Mouse (Mus musculus) forebrain, embryonic 16.5 days (tissue): ENCODE data around the gene Apeh. TPM values are rescaled to one million over a fixed set of nuclear protein-coding genes. Genes with fewer than 3 reads are reported as not detected.
A peak's percentile ranks its signal among the peaks of the same experiment; 100 is the strongest.

ENCODE experiments used
- ATAC-seq: fragments of 200-750 bp; cut with Nextera tagmentation; 2 replicates; pipeline ENCODE4 v1.8.0; 2017; ENCODE audit warnings: mild to moderate bottlenecking, moderate library complexity
- H3K27ac ChIP-seq: fragments of 300-500 bp; sonication (generic); 2 replicates; pipeline ENCODE4 v1.5.1; 2014; ENCODE audit warnings: low read length, control low read depth
- H3K27me3 ChIP-seq: fragments of 300-500 bp; sonication (generic); replicated peaks from 2 replicates; pipeline ENCODE4 v1.6.1; 2014; ENCODE audit warnings: low read length; ENCODE audit not compliant: control insufficient read depth, insufficient read depth
- H3K36me3 ChIP-seq: fragments of 300-500 bp; sonication (generic); 2 replicates; pipeline ENCODE4 v1.6.1; 2014; ENCODE audit not compliant: control insufficient read depth, insufficient read depth
- H3K4me1 ChIP-seq: fragments of 300-500 bp; sonication (generic); replicated peaks from 2 replicates; pipeline ENCODE4 v1.6.1; 2014; ENCODE audit warnings: low read length; ENCODE audit not compliant: control insufficient read depth, insufficient read depth
- H3K4me2 ChIP-seq: fragments of 300-500 bp; sonication (generic); 2 replicates; pipeline ENCODE4 v1.6.1; 2014; ENCODE audit warnings: mild to moderate bottlenecking, low read length, control low read depth
- H3K4me3 ChIP-seq: fragments of 300-500 bp; sonication (generic); replicated peaks from 2 replicates; pipeline ENCODE4 v1.5.1; 2014; ENCODE audit warnings: mild to moderate bottlenecking, low read length, control low read depth
- H3K9ac ChIP-seq: fragments of 300-500 bp; sonication (generic); replicated peaks from 2 replicates; pipeline ENCODE4 v1.6.1; 2014; ENCODE audit warnings: low read depth, low read length, control low read depth
- H3K9me3 ChIP-seq: fragments of 300-500 bp; sonication (generic); 2 replicates; pipeline ENCODE4 v1.6.1; 2016; ENCODE audit warnings: low read length; ENCODE audit not compliant: control insufficient read depth
- WGBS: fragments of 180-500 bp; shearing (Covaris S2); extraction: QIAGEN DNeasy Blood & Tissue Kit; methylation state at CpG from one replicate; pipeline ENCODE4 v1.1.7; 2014; 5-methylcytosine and 5-hydroxymethylcytosine counted together
- polyA plus RNA-seq: library from polyadenylated mRNA; unstranded; fragments of >200 nt; fragmentation: Nextera tagmentation; extraction: Ambion mirVana; gene quantifications from 2 replicates; pipeline ENCODE4 v1.2.1, GENCODE M21; 2015

Apeh gene
- 41.3 and 46.2 TPM in 2 replicates for polyA plus RNA-seq

DNA sequence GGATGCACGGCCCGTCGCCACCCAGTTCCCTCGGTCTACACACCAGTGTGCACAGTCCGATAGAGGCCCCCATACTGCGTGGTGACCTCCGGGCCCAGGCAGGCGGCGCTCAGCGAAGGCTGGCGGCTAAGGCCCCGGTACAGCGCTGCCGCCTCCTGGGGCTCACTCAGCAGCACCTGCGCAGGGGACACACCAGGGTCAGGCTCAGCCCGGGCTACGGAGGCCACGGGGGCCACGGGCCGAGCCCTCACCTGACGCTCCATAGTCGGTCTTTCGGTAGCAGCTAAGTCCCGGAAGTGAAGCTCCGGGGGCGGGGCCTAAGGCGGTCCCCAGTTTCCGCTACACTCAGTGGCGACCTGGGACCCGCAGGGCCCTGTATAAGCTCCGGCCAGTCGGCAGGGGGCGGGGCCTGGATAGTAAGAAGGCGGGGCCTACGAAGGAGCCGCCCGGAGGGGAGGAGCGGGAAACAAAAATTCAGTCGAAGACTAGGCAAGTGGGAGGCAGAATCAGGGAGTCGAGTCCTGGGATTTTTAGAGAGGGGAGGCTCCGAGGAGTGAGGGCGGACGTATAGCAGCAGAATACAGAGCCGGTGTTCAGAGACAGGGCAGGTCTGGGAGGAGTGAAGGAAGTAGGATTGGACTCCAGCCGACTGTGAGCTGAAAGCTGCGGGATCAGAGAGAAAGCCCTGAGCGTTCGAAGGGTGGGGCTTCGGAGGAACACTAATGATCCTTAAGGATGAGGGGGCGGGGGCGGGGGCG is at the start of gene Apeh:
Gene Apeh, minus strand, starts transcription at position 423 of the 758 bp plus-strand sequence.
- no peaks in the 10 kb centered on the region for H3K9me3 ChIP-seq
- H3K4me1 ChIP-seq = peaks cover 16% of the 10 kb centered on the region
- peak within 1 kb of the TSS; percentile 72 for H3K27ac ChIP-seq
- H3K4me3 ChIP-seq = peak within 1 kb of the TSS; percentile 63
- H3K27me3 ChIP-seq = no peaks in the 10 kb centered on the region
- peaks cover 19% of the 10 kb centered on the region for H3K36me3 ChIP-seq
- H3K4me2 ChIP-seq = peak within 1 kb of the TSS; percentile 84
- ATAC-seq = peak; percentile 92
- H3K9ac ChIP-seq = peak within 1 kb of the TSS; percentile 67
- WGBS = under 1% methylated on average over 52 of the region's 52 CpGs

DNA sequence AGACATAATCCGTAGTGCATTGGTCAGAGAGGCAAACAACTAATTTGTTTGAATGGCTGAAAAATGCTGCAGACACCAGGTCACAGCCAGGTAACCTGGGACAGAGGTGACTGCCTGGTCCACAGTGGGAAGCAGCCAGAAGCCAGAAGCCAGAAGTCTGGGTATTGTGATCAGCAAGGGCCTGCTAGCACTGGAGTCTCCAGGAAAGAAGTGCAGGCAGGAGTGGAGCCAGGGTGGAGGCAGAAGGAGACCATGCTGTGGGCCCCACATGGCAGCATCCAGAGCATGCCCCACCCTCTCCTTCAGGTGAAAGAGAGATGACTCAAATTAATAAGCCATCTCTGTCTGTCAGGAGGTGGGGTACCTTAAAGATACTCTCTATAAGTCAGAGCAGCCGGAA is 49.1 kb upstream of the Apeh start:
- Histone ChIP-seq H3K9me3 (no peaks in the 10 kb centered on the region), H3K4me3 (no peak overlapping the region), H3K9ac (no peak overlapping the region), H3K4me2 (no peak overlapping the region), H3K27ac (no peak overlapping the region), H3K27me3 (no peaks in the 10 kb centered on the region), H3K36me3 (peaks cover 2% of the 10 kb centered on the region; the same call in 1 of the 2 replicates), H3K4me1 (no peaks in the 10 kb centered on the region)
- no peak for ATAC-seq
- WGBS = 90% methylated on average over 2 of the region's 2 CpGs

DNA sequence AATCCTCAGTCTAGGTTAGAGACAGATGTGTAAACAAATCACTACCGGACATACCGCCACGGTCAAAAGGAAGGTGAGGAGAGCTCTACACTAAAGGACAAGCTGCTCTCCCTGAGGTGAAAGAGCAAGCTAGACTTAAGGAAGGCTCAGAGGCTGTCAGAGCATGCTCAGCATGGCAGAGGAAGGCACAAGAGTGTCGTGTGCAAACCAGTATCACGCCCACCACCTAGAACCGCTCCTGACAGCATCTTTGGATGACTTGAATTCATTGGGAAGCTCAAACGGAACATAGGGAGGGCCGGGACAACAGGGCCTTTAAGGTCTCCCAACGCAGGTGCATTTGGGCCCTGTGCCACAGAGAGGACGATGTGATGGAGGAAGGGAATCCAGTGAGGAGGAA is 47.0 kb upstream of the Apeh start:
- Histone ChIP-seq H3K27me3 (no peaks in the 10 kb centered on the region), H3K27ac (no peak overlapping the region), H3K4me3 (no peak overlapping the region), H3K4me2 (no peak overlapping the region), H3K36me3 (peaks cover 2% of the 10 kb centered on the region), H3K9me3 (no peaks in the 10 kb centered on the region), H3K9ac (no peak overlapping the region), H3K4me1 (no peaks in the 10 kb centered on the region)
- no peak for ATAC-seq
- 91% methylated on average over 10 of the region's 10 CpGs for WGBS

DNA sequence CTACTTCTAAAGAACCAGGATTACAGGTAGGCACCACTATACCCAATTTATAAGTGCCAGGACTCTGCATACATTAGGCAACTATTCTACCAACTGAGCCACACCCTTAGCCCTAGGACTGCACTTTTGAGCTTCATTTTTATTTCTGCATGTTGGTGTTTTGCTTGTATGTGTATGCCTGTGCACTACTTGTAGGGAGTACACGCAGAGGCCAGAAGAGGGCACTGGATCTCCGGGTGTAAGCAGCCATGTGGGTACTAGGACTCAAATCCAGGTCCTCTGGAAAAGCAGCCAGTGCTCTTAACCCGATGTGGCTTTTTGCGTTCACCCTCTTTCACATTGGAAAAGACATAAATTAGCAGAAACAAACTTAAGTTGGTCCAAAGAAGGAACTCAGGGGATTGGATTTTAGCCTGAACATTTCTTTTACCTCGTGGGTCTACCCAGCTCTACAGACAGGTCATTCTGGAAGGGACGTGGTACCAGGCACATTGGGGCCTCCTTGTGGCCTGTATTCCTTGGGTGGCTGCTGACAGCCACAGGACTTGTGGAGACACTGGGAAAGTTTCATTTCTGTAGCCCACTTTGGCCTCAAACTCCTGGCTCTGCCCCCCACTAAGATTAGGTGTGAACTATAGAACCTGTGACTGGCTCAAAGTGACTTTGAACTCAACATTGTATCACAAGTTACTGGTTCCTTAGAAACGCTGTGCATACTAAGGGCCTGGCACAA is 45.7 kb upstream of the Apeh start:
- Histone ChIP-seq H3K9ac (no peak overlapping the region), H3K4me3 (no peak overlapping the region), H3K4me1 (no peaks in the 10 kb centered on the region), H3K9me3 (no peaks in the 10 kb centered on the region), H3K36me3 (peaks cover 2% of the 10 kb centered on the region), H3K27me3 (no peaks in the 10 kb centered on the region), H3K4me2 (no peak overlapping the region), H3K27ac (no peak overlapping the region)
- no peak for ATAC-seq
- 82% methylated on average over 7 of the region's 7 CpGs for WGBS

DNA sequence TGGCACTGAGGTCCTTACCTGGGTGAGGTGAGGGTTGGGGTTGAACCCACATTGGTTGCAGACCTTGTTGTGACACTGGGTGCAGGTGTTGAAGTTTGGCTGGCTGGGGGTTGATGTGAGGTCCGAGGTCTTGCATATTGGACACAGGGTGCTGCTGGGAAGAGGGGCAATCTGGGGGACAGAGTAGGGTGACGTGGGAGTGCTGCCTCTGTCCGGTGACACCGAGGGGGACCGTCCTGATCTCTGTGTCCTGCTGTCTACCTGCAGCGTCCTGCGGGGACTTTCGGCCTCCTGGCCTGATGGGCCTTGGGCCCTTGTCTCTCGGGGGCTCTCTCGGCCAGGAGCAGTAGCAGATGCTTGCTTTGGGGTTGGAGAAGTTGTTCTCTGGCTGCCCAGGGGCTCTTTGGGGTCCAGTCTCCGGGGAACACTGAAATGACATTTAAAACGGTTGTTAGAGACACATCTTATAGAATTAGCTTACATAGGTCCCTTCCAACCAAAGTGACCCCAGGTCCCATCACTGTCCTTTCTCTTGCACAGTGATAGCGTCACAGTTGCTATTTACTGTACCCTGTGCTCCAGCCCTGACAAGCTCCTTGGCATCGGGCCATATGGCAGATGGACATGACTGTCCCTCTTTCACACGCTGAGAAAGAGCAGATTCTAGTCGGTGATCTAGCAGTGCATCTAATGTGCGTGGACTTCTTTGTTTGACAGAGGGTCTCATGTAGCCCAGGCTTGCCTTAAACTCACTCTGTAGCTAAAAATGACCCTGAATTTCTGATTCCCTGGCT is 45.0 kb upstream of the Apeh start:
- ATAC-seq = no peak
- Histone ChIP-seq H3K9ac (no peak overlapping the region), H3K27me3 (no peaks in the 10 kb centered on the region), H3K27ac (no peak overlapping the region), H3K9me3 (no peaks in the 10 kb centered on the region), H3K4me2 (no peak overlapping the region), H3K36me3 (peaks cover 2% of the 10 kb centered on the region), H3K4me1 (no peaks in the 10 kb centered on the region), H3K4me3 (no peak overlapping the region)
- WGBS = 82% methylated on average over 17 of the region's 17 CpGs

DNA sequence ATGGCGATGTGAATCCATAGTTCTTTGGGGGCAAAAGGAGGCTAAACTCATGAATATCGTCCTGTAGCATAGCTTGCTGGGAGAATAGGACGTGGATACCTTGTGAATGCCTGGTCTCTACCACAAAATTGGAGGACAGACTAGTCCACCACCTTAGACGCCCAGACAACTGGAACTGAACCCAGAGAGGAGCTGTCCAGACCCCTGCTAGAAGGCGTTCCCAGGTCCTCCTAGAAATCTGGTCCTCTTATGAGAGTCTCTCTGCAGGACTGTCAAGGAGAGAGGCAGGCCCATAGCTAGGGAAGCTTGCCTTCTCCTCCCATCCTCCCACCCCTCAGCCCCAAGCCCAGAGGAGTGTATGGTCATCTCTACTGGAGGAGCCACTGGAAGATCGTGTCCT is 43.7 kb upstream of the Apeh start:
- H3K27ac ChIP-seq = no peak overlapping the region
- no peak overlapping the region for H3K4me3 ChIP-seq
- ATAC-seq = no peak
- no peaks in the 10 kb centered on the region for H3K4me1 ChIP-seq
- H3K36me3 ChIP-seq = peaks cover 2% of the 10 kb centered on the region
- no peak overlapping the region for H3K4me2 ChIP-seq
- 83% methylated on average over 6 of the region's 6 CpGs for WGBS
- no peaks in the 10 kb centered on the region for H3K27me3 ChIP-seq
- H3K9me3 ChIP-seq = no peaks in the 10 kb centered on the region
- H3K9ac ChIP-seq = no peak overlapping the region

DNA sequence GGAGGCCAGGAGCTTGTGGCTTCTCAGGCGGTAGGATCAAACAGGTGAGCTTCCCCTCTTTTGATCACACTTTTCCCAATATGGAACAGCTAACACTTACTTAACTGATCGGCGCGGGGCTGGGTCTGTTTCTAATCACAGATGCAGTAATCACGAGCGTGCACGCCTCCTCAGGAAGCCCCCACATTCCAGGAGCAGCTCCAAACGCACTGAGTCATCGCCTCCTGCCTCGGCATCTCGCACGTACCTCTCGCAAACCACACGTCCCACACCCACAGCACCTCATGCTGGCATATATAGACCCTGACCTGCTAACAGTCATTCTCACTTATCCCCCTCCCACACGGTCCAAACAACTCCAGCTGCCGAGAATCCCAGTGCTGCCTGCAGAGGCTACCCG is 43.1 kb upstream of the Apeh start:
- no peaks in the 10 kb centered on the region for H3K9me3 ChIP-seq
- no peak overlapping the region for H3K27ac ChIP-seq
- ATAC-seq = no peak
- peaks cover 2% of the 10 kb centered on the region for H3K36me3 ChIP-seq
- H3K4me1 ChIP-seq = no peaks in the 10 kb centered on the region
- no peaks in the 10 kb centered on the region for H3K27me3 ChIP-seq
- no peak overlapping the region for H3K4me2 ChIP-seq
- no peak overlapping the region for H3K4me3 ChIP-seq
- 81% methylated on average over 17 of the region's 17 CpGs for WGBS
- no peak overlapping the region for H3K9ac ChIP-seq

DNA sequence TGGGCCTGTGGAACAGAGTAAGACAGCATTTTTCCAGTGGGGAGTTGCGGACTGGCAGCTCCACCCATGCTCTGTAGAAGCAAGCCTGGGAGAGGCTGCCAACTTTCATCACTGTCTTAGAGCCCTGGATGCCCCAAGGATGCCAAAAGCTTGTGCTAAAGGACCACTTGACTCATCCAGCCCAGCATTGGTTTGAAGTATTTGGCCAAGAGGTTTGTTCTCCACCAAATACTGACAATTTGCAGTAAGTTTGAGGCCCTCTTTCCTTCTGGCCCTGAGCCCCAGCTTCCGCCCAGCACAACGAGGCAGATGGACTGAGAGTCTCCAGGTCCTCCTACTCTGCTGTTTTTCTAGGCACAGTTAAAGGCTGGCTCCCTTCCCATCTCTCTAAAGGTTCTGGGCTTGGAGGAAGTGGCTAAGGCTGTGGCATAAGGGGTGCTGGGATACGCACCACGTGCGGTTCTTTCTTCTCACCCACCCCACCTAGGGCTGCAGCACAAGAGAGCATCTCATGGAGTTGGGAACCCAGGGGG is 42.6 kb upstream of the Apeh start:
- no peak for ATAC-seq

DNA sequence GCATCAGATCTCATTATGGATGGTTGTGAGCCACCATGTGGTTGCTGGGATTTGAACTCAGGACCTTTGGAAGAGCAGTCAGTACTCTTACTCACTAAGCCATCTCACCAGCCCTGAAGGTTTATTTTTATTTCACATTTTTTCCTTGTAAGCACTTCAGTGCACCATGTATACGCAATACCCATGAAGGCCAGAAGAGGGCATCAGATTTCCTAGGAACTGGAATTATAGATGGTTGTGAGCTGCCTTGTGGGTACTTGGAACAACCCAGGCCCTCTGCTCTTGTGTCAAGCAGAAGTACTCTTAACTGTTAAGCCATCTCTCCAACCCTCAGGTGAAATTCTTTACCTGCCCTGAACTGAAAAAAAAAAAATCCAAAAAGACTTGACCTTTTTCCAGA is 41.8 kb upstream of the Apeh start:
- ATAC-seq = no peak
- Histone ChIP-seq H3K9ac (no peak overlapping the region), H3K4me2 (no peak overlapping the region), H3K4me1 (no peaks in the 10 kb centered on the region), H3K9me3 (no peaks in the 10 kb centered on the region), H3K36me3 (peaks cover 2% of the 10 kb centered on the region), H3K4me3 (no peak overlapping the region), H3K27ac (no peak overlapping the region), H3K27me3 (no peaks in the 10 kb centered on the region)
- 32% methylated on average over 1 of the region's 1 CpGs for whole genome bisulfite sequencing

More for the DNA sequence above, 42.6 kb upstream of the Apeh start:
- WGBS = 79% methylated on average over 6 of the region's 6 CpGs
- Histone ChIP-seq H3K27ac (no peak overlapping the region), H3K4me1 (no peaks in the 10 kb centered on the region), H3K27me3 (no peaks in the 10 kb centered on the region), H3K4me2 (no peak overlapping the region), H3K36me3 (peaks cover 2% of the 10 kb centered on the region), H3K4me3 (no peak overlapping the region), H3K9me3 (no peaks in the 10 kb centered on the region), H3K9ac (no peak overlapping the region)
